Mouse (Mus musculus) CH12.LX (cell line): Measurements from ENCODE around the gene Ndufa8. TPM values are rescaled to one million over a fixed set of nuclear protein-coding genes. Genes with fewer than 3 reads are reported as not detected.

ENCODE experiments used
- DNase-seq: peaks from one replicate; pipeline ENCODE4 v3.0.0-alpha.2; 2013; ENCODE audit errors: extremely low read depth
- H3K27ac ChIP-seq: 2 replicates; pipeline ENCODE4 v1.5.1; 2012; ENCODE audit warnings: low read depth, mild to moderate bottlenecking, control low read depth, moderate library complexity; ENCODE audit not compliant: insufficient read depth
- H3K27me3 ChIP-seq: replicated peaks from 2 replicates; pipeline ENCODE3; 2012; ENCODE audit warnings: inconsistent platforms
- H3K36me3 ChIP-seq, 2 experiments: replicated peaks in 1 of 2; 2 replicates each; pipeline versions ENCODE3 to v1.6.1; 2012; ENCODE audit warnings: inconsistent platforms in 1 of 2, low read length in 1 of 2, mild to moderate bottlenecking in 1 of 2, mixed read lengths in 1 of 2, moderate library complexity in 1 of 2; ENCODE audit not compliant: control insufficient read depth in 1 of 2, insufficient read depth in 1 of 2
- H3K4me1 ChIP-seq, 2 experiments: 2 replicates each; pipeline ENCODE4 v1.6.1; 2012; ENCODE audit warnings: inconsistent platforms in 1 of 2, moderate library complexity in 1 of 2; ENCODE audit not compliant: insufficient read depth in 2 of 2, control insufficient read depth in 1 of 2
- H3K4me2 ChIP-seq: 2 replicates; pipeline ENCODE4 v1.6.1; 2012; ENCODE audit warnings: low read depth, mild to moderate bottlenecking, control low read depth; ENCODE audit not compliant: poor library complexity, insufficient read depth, severe bottlenecking
- H3K4me3 ChIP-seq, 3 experiments: fragments of 150-350 bp in 1 of 3; sonication (generic) in 1 of 3; replicated peaks in 1 of 3; 2 replicates each; pipeline versions ENCODE3 to v1.5.1; 2011 to 2012; ENCODE audit warnings: low read depth in 2 of 3, low read length in 2 of 3, mild to moderate bottlenecking in 2 of 3, moderate library complexity in 2 of 3, control low read depth in 1 of 3, improper control_type of control experiment in 1 of 3, inconsistent platforms in 1 of 3, mixed read lengths in 1 of 3; ENCODE audit not compliant: poor library complexity in 1 of 3
- H3K79me2 ChIP-seq: replicated peaks from 2 replicates; pipeline ENCODE4 v1.6.1; 2012; ENCODE audit warnings: mild to moderate bottlenecking, moderate library complexity; ENCODE audit not compliant: control insufficient read depth, poor library complexity, insufficient read depth, severe bottlenecking; ENCODE audit errors: extremely low read depth
- H3K9ac ChIP-seq: 2 replicates; pipeline ENCODE4 v1.6.1; 2012; ENCODE audit warnings: low read depth, mild to moderate bottlenecking, control low read depth, moderate library complexity; ENCODE audit not compliant: insufficient read depth
- H3K9me3 ChIP-seq: replicated peaks from 2 replicates; pipeline ENCODE3; 2012; ENCODE audit warnings: low read length, inconsistent platforms, mixed read lengths
- BHLHE40 ChIP-seq: IDR thresholded peaks from 2 replicates; pipeline ENCODE4 v1.6.1; 2011; ENCODE audit warnings: mild to moderate bottlenecking, low read depth, low read length, improper control_type of control experiment
- CHD1 ChIP-seq: IDR thresholded peaks from 2 replicates; pipeline ENCODE4 v1.6.1; 2012; ENCODE audit warnings: low read depth, low read length, improper control_type of control experiment, inconsistent platforms
- CTCF ChIP-seq, 2 experiments: IDR thresholded peaks in 1 of 2; conservative IDR thresholded peaks in 1 of 2; 2 replicates each; pipeline ENCODE4 v1.5.1; 2011 to 2012; ENCODE audit warnings: low read depth in 2 of 2, low read length in 2 of 2, improper control_type of control experiment in 1 of 2, inconsistent platforms in 1 of 2, mild to moderate bottlenecking in 1 of 2, moderate library complexity in 1 of 2
- E2F4 ChIP-seq: IDR thresholded peaks from 2 replicates; pipeline ENCODE4 v1.6.1; 2011; ENCODE audit warnings: low read depth, low read length, improper control_type of control experiment; ENCODE audit not compliant: insufficient replicate concordance
- EP300 ChIP-seq: IDR thresholded peaks from 2 replicates; pipeline ENCODE4 v1.6.1; 2011; ENCODE audit warnings: low read length, improper control_type of control experiment
- ETS1 ChIP-seq: conservative IDR thresholded peaks from 2 replicates; pipeline ENCODE4 v1.6.1; 2012; ENCODE audit warnings: low read depth, mild to moderate bottlenecking, inconsistent platforms, low read length, improper control_type of control experiment, moderate library complexity
- HCFC1 ChIP-seq: IDR thresholded peaks from 2 replicates; pipeline ENCODE4 v1.6.1; 2012; ENCODE audit warnings: low read depth, mild to moderate bottlenecking, inconsistent platforms, low read length, improper control_type of control experiment
- IRF4 ChIP-seq: IDR thresholded peaks from 2 replicates; pipeline ENCODE4 v1.6.1; 2014; ENCODE audit warnings: low read depth, mild to moderate bottlenecking, inconsistent platforms, low read length, improper control_type of control experiment
- JUN ChIP-seq: IDR thresholded peaks from 2 replicates; pipeline ENCODE4 v1.6.1; 2011; ENCODE audit warnings: low read depth, mild to moderate bottlenecking, low read length, improper control_type of control experiment, moderate library complexity; ENCODE audit not compliant: insufficient read depth
- MAZ ChIP-seq: IDR thresholded peaks from 2 replicates; pipeline ENCODE4 v1.6.1; 2012; ENCODE audit warnings: low read depth, mild to moderate bottlenecking, inconsistent platforms, low read length, improper control_type of control experiment, moderate library complexity
- MEF2A ChIP-seq: IDR thresholded peaks from 2 replicates; pipeline ENCODE4 v1.6.1; 2014; ENCODE audit warnings: low read depth, mild to moderate bottlenecking, inconsistent platforms, low read length, improper control_type of control experiment, borderline replicate concordance
- RAD21 ChIP-seq: IDR thresholded peaks from 2 replicates; pipeline ENCODE4 v1.6.1; 2011; ENCODE audit warnings: low read depth, mild to moderate bottlenecking, low read length, improper control_type of control experiment, moderate library complexity
- RCOR1 ChIP-seq: conservative IDR thresholded peaks from 2 replicates; pipeline ENCODE4 v1.6.1; 2012; ENCODE audit warnings: low read depth, mild to moderate bottlenecking, inconsistent platforms, low read length, improper control_type of control experiment
- SIN3A ChIP-seq: IDR thresholded peaks from 2 replicates; pipeline ENCODE4 v1.6.1; 2012; ENCODE audit warnings: low read length, improper control_type of control experiment, inconsistent platforms
- SMC3 ChIP-seq: IDR thresholded peaks from 2 replicates; pipeline ENCODE4 v1.6.1; 2011; ENCODE audit warnings: low read depth, low read length, improper control_type of control experiment
- TCF12 ChIP-seq: IDR thresholded peaks from 2 replicates; pipeline ENCODE4 v1.6.1; 2014; ENCODE audit warnings: low read depth, mild to moderate bottlenecking, inconsistent platforms, low read length, improper control_type of control experiment
- ZC3H11A ChIP-seq: IDR thresholded peaks from 2 replicates; pipeline ENCODE4 v1.6.1; 2012; ENCODE audit warnings: low read depth, mild to moderate bottlenecking, inconsistent platforms, low read length, improper control_type of control experiment
- ZMIZ1 ChIP-seq: IDR thresholded peaks from 2 replicates; pipeline ENCODE4 v1.6.1; 2012; ENCODE audit warnings: low read depth, mild to moderate bottlenecking, inconsistent platforms, low read length, improper control_type of control experiment
- dilution Hi-C: fragments of 300-500 bp; cut with MboI; formaldehyde crosslinking; loops from 2 replicates; pipeline ENCODE4 v1.14.3; 2020; ENCODE audit warnings: low sequenced_read_pairs; ENCODE audit not compliant: extremely low pct_unique_long_range_greater_than_20kb, extremely low pct_ligation_motif_present
- in situ Hi-C: fragments of 300-500 bp; cut with MboI; formaldehyde crosslinking; loops from 3 replicates; pipeline ENCODE4 v1.14.3; 2019; ENCODE audit warnings: low sequenced_read_pairs, low pct_ligation_motif_present, low pct_unique_long_range_greater_than_20kb, mixed read lengths
- polyA plus RNA-seq: library from polyadenylated mRNA; unstranded; fragments of >175 nt; gene quantifications from 2 replicates; pipeline ENCODE4 v1.2.1, GENCODE M21; 2012; ENCODE audit warnings: low read depth; ENCODE audit not compliant: insufficient read length
- total RNA-seq, 2 experiments: library from RNA; depleted of rRNA; stranded (reverse); fragments of 300-350 nt in 1 of 2; fragments of >200 nt in 1 of 2; gene quantifications; 2 replicates each; pipeline ENCODE4 v1.2.3; 2012 to 2014

The Ndufa8 gene
- total and polyA plus RNA-seq, 3 experiments: 111 to 179 (median 119) TPM

DNA sequence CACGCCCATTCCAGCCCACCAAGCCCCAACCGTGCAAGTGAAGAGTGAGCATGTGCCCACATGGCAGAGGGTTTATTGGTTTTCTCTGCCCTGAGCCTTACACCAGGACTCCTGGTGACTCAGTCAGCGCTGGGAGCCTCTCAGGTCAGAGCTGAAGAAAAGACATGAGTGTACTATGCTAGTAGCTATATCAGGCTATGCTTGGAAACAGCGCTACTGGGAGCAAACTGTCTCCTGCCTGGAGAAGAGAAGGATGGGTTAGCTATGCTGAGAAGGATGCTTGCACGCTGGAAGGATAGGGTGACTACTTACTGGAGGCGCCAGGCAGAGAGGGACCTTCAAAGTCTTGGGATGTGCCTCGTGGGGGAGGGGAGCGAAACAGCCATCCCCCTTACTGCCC lies 38.6 kb downstream of the Ndufa8 start:
- H3K27me3 ChIP-seq: peaks cover 36% of the 10 kb centered on the region
- TF ChIP-seq CHD1: no peak
- no peak for TF ChIP-seq SMC3
- no peak for TF ChIP-seq HCFC1
- TF ChIP-seq TCF12: no peak
- TF ChIP-seq RCOR1: no peak
- TF ChIP-seq MEF2A: no peak
- TF ChIP-seq RAD21: no peak
- TF ChIP-seq CTCF (conservative IDR thresholded peaks at IDR 0.05 in 1 of 2, IDR thresholded peaks at IDR 0.05 in 1 of 2; ENCODE audit: low read depth in 2 of 2, low read length in 2 of 2): no peak
- TF ChIP-seq EP300: no peak
- no peak for TF ChIP-seq MAZ
- no peak for TF ChIP-seq ZMIZ1
- no peak for DNase-seq
- H3K27ac ChIP-seq: no peak overlapping the region
- H3K4me3 ChIP-seq: no peak overlapping the region
- in situ Hi-C loops (loop anchor here (25.0 kb wide), 1 partner anchor 1327 kb away; the partner anchor contains the start of gene Olfr368), dilution Hi-C loops (no loop called here)
- H3K9me3 ChIP-seq: peaks cover 3% of the 10 kb centered on the region
- H3K36me3 ChIP-seq: no peaks in the 10 kb centered on the region
- H3K79me2 ChIP-seq: no peaks in the 10 kb centered on the region
- no peak overlapping the region for H3K9ac ChIP-seq
- H3K4me2 ChIP-seq: peak overlapping the region; percentile 87
- peaks cover 6% of the 10 kb centered on the region in 2 experiments for H3K4me1 ChIP-seq

DNA sequence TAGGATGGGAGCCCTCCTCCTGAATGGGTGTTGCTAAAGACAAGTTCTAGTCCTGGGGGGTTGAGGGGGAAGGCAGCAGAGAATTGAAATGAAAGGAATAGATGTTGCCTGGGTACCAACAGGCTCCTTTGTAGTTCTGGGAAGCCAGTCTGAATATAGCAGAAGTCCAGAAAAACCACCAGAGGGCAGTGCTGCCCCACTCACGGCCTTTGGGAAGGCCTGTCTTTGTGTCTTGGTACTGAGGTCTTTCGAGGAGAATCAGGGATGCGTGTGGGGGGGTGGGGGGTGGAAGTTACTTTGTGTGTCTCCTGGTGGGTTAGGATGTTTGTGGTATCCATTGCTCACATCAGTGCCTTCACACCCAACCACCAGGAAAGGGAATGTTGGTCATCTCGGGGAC lies 39.8 kb downstream of the Ndufa8 start:
- H3K9me3 ChIP-seq: peaks cover 3% of the 10 kb centered on the region
- H3K9ac ChIP-seq: no peak overlapping the region
- H3K4me2 ChIP-seq: no peak overlapping the region
- H3K27ac ChIP-seq: no peak overlapping the region
- peak; percentile 63 for TF ChIP-seq ZC3H11A
- no peak for TF ChIP-seq RCOR1
- peak; percentile 94 for TF ChIP-seq SMC3
- no peak for TF ChIP-seq JUN
- no peak for TF ChIP-seq CHD1
- peak; percentile 25 to 91; a peak in 2 of 4 replicates for TF ChIP-seq CTCF (conservative IDR thresholded peaks at IDR 0.05 in 1 of 2, IDR thresholded peaks at IDR 0.05 in 1 of 2; ENCODE audit: low read depth in 2 of 2, low read length in 2 of 2)
- TF ChIP-seq SIN3A: no peak
- TF ChIP-seq RAD21: peak; percentile 86
- no peak for TF ChIP-seq ETS1
- no peak for TF ChIP-seq IRF4
- no peak for TF ChIP-seq E2F4
- no peak for TF ChIP-seq BHLHE40
- no peak for TF ChIP-seq MAZ
- H3K4me3 ChIP-seq: no peak overlapping the region
- no peaks in the 10 kb centered on the region for H3K79me2 ChIP-seq
- H3K4me1 ChIP-seq: peaks cover 6% of the 10 kb centered on the region in 2 experiments
- in situ Hi-C loops: loop anchor here (5.0 to 25.0 kb wide), 3 partner anchors 203 to 1328 kb away; partner anchors contain the start of gene Olfr368
- H3K27me3 ChIP-seq: peaks cover 38% of the 10 kb centered on the region
- peak; percentile 77 for DNase-seq
- dilution Hi-C loops: no loop called here
- H3K36me3 ChIP-seq: no peaks in the 10 kb centered on the region
